Mouse (Mus musculus): ENCODE results near the gene Dennd2a.

- TF ChIP-seq CTCF (IDR thresholded peaks at IDR 0.05; ENCODE audit: insufficient read depth, low read depth, low read length): no peak
- no peak for TF ChIP-seq POLR2A (IDR thresholded peaks at IDR 0.05; ENCODE audit: insufficient read depth, low read depth, low read length)
Observed at GRCm38 (mm10) chr6:39548030-39548429, 9.6 kb downstream of the Dennd2a start.
